Mouse (Mus musculus) lung, postnatal 0 days (tissue): ENCODE results near the gene Crocc. TPM values are rescaled to one million over a fixed set of nuclear protein-coding genes. Genes with fewer than 3 reads are reported as not detected.
A peak's percentile ranks its signal among the peaks of the same experiment; 100 is the strongest.

ENCODE experiments used
- ATAC-seq: fragments of 200-750 bp; cut with Nextera tagmentation; 2 replicates; pipeline ENCODE4 v1.8.0; 2017; ENCODE audit warnings: moderate library complexity
- DNase-seq: peaks from one replicate; pipeline ENCODE4 v3.0.0-alpha.2; 2016; ENCODE audit warnings: low spot score
- H3K27ac ChIP-seq: fragments of 300-500 bp; sonication (generic); 2 replicates; pipeline ENCODE4 v1.5.1; 2014; ENCODE audit warnings: antibody characterized with exemption, mild to moderate bottlenecking, low read length, mixed read lengths
- H3K27me3 ChIP-seq: fragments of 300-500 bp; sonication (generic); replicated peaks from 2 replicates; pipeline ENCODE4 v1.6.1; 2014; ENCODE audit warnings: low read length, mixed read lengths; ENCODE audit not compliant: insufficient read depth
- H3K36me3 ChIP-seq: fragments of 300-500 bp; sonication (generic); 2 replicates; pipeline ENCODE4 v1.6.1; 2014; ENCODE audit warnings: low read length, mixed read lengths; ENCODE audit not compliant: insufficient read depth
- H3K4me1 ChIP-seq: fragments of 300-500 bp; sonication (generic); 2 replicates; pipeline ENCODE4 v1.6.1; 2014; ENCODE audit warnings: antibody characterized with exemption, low read depth, low read length, mixed read lengths; ENCODE audit not compliant: insufficient read depth
- H3K4me2 ChIP-seq: fragments of 300-500 bp; sonication (generic); replicated peaks from 2 replicates; pipeline ENCODE4 v1.6.1; 2014; ENCODE audit warnings: low read depth, mild to moderate bottlenecking, low read length, moderate library complexity, mixed read lengths
- H3K4me3 ChIP-seq: fragments of 300-500 bp; sonication (generic); 2 replicates; pipeline ENCODE4 v1.5.1; 2014; ENCODE audit warnings: low read depth, low read length
- H3K9ac ChIP-seq: fragments of 300-500 bp; sonication (generic); replicated peaks from 2 replicates; pipeline ENCODE4 v1.6.1; 2014; ENCODE audit warnings: low read depth, mild to moderate bottlenecking
- H3K9me3 ChIP-seq: fragments of 300-500 bp; sonication (generic); 2 replicates; pipeline ENCODE4 v1.6.1; 2016; ENCODE audit warnings: low read length, mixed read lengths
- CTCF ChIP-seq: IDR thresholded peaks from 2 replicates; pipeline ENCODE4 v1.5.1; 2016; ENCODE audit warnings: antibody characterized with exemption, mild to moderate bottlenecking
- EP300 ChIP-seq: IDR thresholded peaks from 2 replicates; pipeline ENCODE4 v1.6.1; 2016; ENCODE audit warnings: antibody characterized with exemption, mild to moderate bottlenecking, control low read depth
- WGBS: fragments of 180-500 bp; shearing (Covaris S2); extraction: QIAGEN DNeasy Blood & Tissue Kit; methylation state at CpG from one replicate; pipeline ENCODE4 v1.1.7; 2014; 5-methylcytosine and 5-hydroxymethylcytosine counted together
- polyA plus RNA-seq: library from polyadenylated mRNA; unstranded; fragments of >200 nt; fragmentation: Nextera tagmentation; extraction: Ambion mirVana; gene quantifications from 2 replicates; pipeline ENCODE4 v1.2.1, GENCODE M21; 2015

Gene Crocc
- polyA plus RNA-seq, 1 experiment from 2014 or later = 2.3 TPM

GRCm38 (mm10) chr4:140981605-140982004 is 78.7 kb downstream of the Crocc start:
- Histone ChIP-seq H3K4me2 (no peak overlapping the region), H3K9ac (no peak overlapping the region), H3K36me3 (peaks cover 6% of the 10 kb centered on the region; the same call in 1 of the 2 replicates), H3K4me1 (peaks cover 4% of the 10 kb centered on the region; the same call in 1 of the 2 replicates), H3K27me3 (no peaks in the 10 kb centered on the region), H3K4me3 (no peak overlapping the region), H3K9me3 (no peaks in the 10 kb centered on the region), H3K27ac (no peak overlapping the region)
- ATAC-seq (no peak), DNase-seq (no peak)
- TF ChIP-seq CTCF (peak; percentile 35; the same call in 1 of the 2 replicates), EP300 (no peak)
- 88% methylated on average over 2 of the region's 2 CpGs for WGBS

GRCm38 (mm10) chr4:140977886-140978692 is 82.3 kb downstream of the Crocc start:
- Histone ChIP-seq H3K27me3 (no peaks in the 10 kb centered on the region), H3K27ac (no peak overlapping the region), H3K36me3 (peaks cover 21% of the 10 kb centered on the region; the same call in 1 of the 2 replicates), H3K9me3 (no peaks in the 10 kb centered on the region), H3K4me2 (no peak overlapping the region), H3K9ac (no peak overlapping the region), H3K4me3 (no peak overlapping the region), H3K4me1 (no peaks in the 10 kb centered on the region)
- DNase-seq (no peak), ATAC-seq (no peak; the same call in 1 of the 2 replicates)
- WGBS = 86% methylated on average over 13 of the region's 14 CpGs
- TF ChIP-seq CTCF (no peak), EP300 (no peak)

DNA sequence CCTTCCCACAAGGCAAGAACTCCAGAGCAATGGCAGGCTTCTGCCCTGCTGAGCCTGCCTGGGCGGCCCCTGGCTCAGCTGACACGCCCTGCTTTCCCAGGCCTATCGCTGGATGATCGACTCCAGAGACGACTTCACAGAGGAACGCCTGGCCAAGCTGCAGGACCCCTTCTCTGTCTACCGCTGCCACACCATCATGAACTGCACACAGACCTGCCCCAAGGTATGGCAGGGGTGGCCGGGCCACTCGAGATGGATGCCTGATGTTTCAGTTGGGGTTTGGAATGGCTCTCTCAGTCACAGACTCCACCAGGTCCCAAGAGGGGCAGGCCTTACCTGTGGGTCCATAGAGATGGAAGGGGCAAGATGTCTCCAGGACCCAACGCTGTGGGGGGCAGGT is 83.1 kb downstream of the Crocc start:
- H3K27ac ChIP-seq = no peak overlapping the region
- H3K27me3 ChIP-seq = no peaks in the 10 kb centered on the region
- no peak overlapping the region for H3K4me2 ChIP-seq
- 0 out of 2 replicates have a peak overlapping the region, but pooled peaks have one; percentile 3 for H3K9ac ChIP-seq
- ATAC-seq (no peak), DNase-seq (no peak)
- H3K9me3 ChIP-seq = no peaks in the 10 kb centered on the region
- H3K36me3 ChIP-seq = peaks cover 28% of the 10 kb centered on the region
- H3K4me1 ChIP-seq = no peaks in the 10 kb centered on the region
- TF ChIP-seq EP300 (no peak), CTCF (no peak)
- 86% methylated on average over 10 of the region's 10 CpGs for WGBS
- H3K4me3 ChIP-seq = no peak overlapping the region

DNA sequence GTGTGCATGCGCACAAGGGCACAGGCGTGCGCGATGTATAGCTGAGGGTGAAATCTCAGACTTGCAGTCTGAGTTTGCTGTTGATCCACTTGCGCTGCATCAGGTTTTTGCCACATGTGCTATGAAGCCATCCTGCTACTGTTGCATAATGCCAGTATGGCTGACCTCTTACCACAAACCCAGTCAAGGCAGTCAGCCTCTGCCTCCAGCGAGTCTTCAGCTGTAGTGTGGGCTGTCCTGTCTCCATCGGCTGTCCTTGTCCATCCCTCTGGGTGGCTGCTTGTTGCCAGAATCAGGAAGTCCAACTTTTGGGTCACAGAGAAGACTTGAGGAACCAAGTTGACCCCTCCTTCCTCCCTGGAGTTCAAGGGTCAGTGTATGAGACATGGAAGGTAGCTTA is 85.0 kb downstream of the Crocc start:
- no peaks in the 10 kb centered on the region for H3K4me1 ChIP-seq
- TF ChIP-seq EP300 = no peak
- no peak for TF ChIP-seq CTCF
- no peak overlapping the region for H3K9ac ChIP-seq
- WGBS = 91% methylated on average over 7 of the region's 7 CpGs
- ATAC-seq (peak; percentile 20; the same call in 1 of the 2 replicates), DNase-seq (peak; percentile 21)
- no peaks in the 10 kb centered on the region for H3K27me3 ChIP-seq
- H3K36me3 ChIP-seq = peaks cover 42% of the 10 kb centered on the region
- H3K4me3 ChIP-seq = no peak overlapping the region
- no peak overlapping the region for H3K4me2 ChIP-seq
- H3K9me3 ChIP-seq = no peaks in the 10 kb centered on the region
- H3K27ac ChIP-seq = no peak overlapping the region

GRCm38 (mm10) chr4:140974408-140974807 is 85.9 kb downstream of the Crocc start:
- H3K4me3 ChIP-seq = no peak overlapping the region
- TF ChIP-seq EP300 = no peak
- no peak for TF ChIP-seq CTCF
- no peaks in the 10 kb centered on the region for H3K9me3 ChIP-seq
- no peak overlapping the region for H3K9ac ChIP-seq
- H3K27ac ChIP-seq = no peak overlapping the region
- H3K27me3 ChIP-seq = no peaks in the 10 kb centered on the region
- no peak for ATAC-seq
- H3K4me2 ChIP-seq = no peak overlapping the region
- no peaks in the 10 kb centered on the region for H3K4me1 ChIP-seq
- peaks cover 39% of the 10 kb centered on the region for H3K36me3 ChIP-seq
- 97% methylated on average over 6 of the region's 6 CpGs for WGBS
- DNase-seq = no peak

DNA sequence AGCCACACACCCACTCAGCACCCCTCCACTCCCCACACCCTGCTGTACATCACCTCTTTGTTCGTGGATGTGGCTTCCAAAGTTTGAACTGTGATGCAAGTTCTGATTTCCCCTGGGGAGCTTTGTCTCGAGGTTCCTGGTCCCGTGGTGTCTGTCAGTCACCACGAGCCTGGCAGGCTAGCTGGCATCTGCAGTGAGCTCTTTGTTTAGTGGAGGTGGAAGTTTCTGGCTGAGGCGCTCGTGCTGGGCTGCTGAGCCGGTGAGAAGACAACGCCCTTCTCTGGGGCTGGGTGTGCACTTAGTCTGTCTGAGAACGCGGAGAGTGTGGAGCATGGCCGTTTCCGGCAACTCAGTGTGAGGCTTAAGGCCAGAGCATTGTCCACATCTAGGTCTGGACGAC is 88.7 kb downstream of the Crocc start:
- H3K4me2 ChIP-seq = no peak overlapping the region
- no peaks in the 10 kb centered on the region for H3K4me1 ChIP-seq
- WGBS = 79% methylated on average over 13 of the region's 13 CpGs
- 0 out of 2 replicates have a peak, but pooled peaks have one; percentile 12 for ATAC-seq
- H3K27me3 ChIP-seq = no peaks in the 10 kb centered on the region
- no peaks in the 10 kb centered on the region for H3K9me3 ChIP-seq
- H3K36me3 ChIP-seq = peaks cover 48% of the 10 kb centered on the region
- DNase-seq = no peak
- no peak overlapping the region for H3K27ac ChIP-seq
- no peak for TF ChIP-seq EP300
- no peak for TF ChIP-seq CTCF
- H3K9ac ChIP-seq = no peak overlapping the region
- H3K4me3 ChIP-seq = no peak overlapping the region
